Mouse (Mus musculus) heart, postnatal 10 days (tissue): Measurements from ENCODE around the gene Ugdh. TPM values are rescaled to one million over a fixed set of nuclear protein-coding genes. Genes with fewer than 3 reads are reported as not detected.

Experiments used
- DNase-seq, 2 experiments: peaks; one replicate each; pipeline ENCODE4 v3.0.0; 2021
- intact Hi-C: fragments of 180-260 bp; cut with DNase I; formaldehyde crosslinking; loops from one replicate; pipeline ENCODE4 v1.15.1; 2025
- total RNA-seq, 2 experiments: library from RNA; stranded (reverse); gene quantifications; 2 replicates each; pipeline ENCODE4 v1.2.3; 2021

Gene Ugdh
- total RNA-seq, 2 experiments from 2014 or later = 31.5 to 32.1 TPM

GRCm38 (mm10) chr5:65434471-65435362 lies 1.0 kb downstream of the Ugdh start:
- DNase-seq = peak; percentile 10 to 26
- intact Hi-C loops = no loop called here

GRCm38 (mm10) chr5:65429441-65429840 lies 6.3 kb downstream of the Ugdh start:
- intact Hi-C loops = no loop called here
- DNase-seq = no peak

GRCm38 (mm10) chr5:65428321-65428720 lies 7.4 kb downstream of the Ugdh start:
- intact Hi-C loops = no loop called here
- DNase-seq = no peak

GRCm38 (mm10) chr5:65425251-65425650 lies 10.5 kb downstream of the Ugdh start:
- intact Hi-C loops = no loop called here
- no peak for DNase-seq

GRCm38 (mm10) chr5:65424215-65424614 lies 11.5 kb downstream of the Ugdh start:
- intact Hi-C loops = no loop called here
- DNase-seq = no peak

- intact Hi-C loops = no loop called here
- no peak for DNase-seq
Measured at GRCm38 (mm10) chr5:65422803-65423202, 12.9 kb downstream of the Ugdh start.

GRCm38 (mm10) chr5:65420822-65421221 lies 14.9 kb downstream of the Ugdh start:
- intact Hi-C loops = no loop called here
- DNase-seq = no peak

GRCm38 (mm10) chr5:65419136-65419535 lies 16.6 kb downstream of the Ugdh start:
- no peak for DNase-seq
- intact Hi-C loops = no loop called here

GRCm38 (mm10) chr5:65415653-65416458 lies 19.9 kb downstream of the Ugdh start:
- DNase-seq = peak; percentile 46 to 48
- intact Hi-C loops = no loop called here

GRCm38 (mm10) chr5:65407989-65408388 lies 27.8 kb downstream of the Ugdh start:
- no peak for DNase-seq
- intact Hi-C loops = no loop called here

- DNase-seq = peak; percentile 88 to 91
- intact Hi-C loops = loop anchor here (1.0 to 5.0 kb wide), 2 partner anchors 136 to 295 kb away; partner anchors contain the start of genes Smim14 and Ube2k
Measured at GRCm38 (mm10) chr5:65401251-65401994, 34.3 kb downstream of the Ugdh start.

- no peak for DNase-seq
- intact Hi-C loops = no loop called here
Measured at GRCm38 (mm10) chr5:65394425-65394824, 41.3 kb downstream of the Ugdh start.

- no peak for DNase-seq
- intact Hi-C loops = loop anchor here (2.0 kb wide), 1 partner anchor 55 kb away; no protein-coding TSS in a partner anchor
Measured at GRCm38 (mm10) chr5:65391753-65392152, 44.0 kb downstream of the Ugdh start.

GRCm38 (mm10) chr5:65390648-65391644 lies 44.8 kb downstream of the Ugdh start, which contains the start of the genes Rpl9 and Lias:
Gene Rpl9 (minus strand): TSS chr5:65391444.
Gene Lias (plus strand): TSS chr5:65391497.
- intact Hi-C loops = loop anchor here (2.0 kb wide), 1 partner anchor 54 kb away; no protein-coding TSS in a partner anchor
- DNase-seq = peak; percentile 99 to 100

GRCm38 (mm10) chr5:65387008-65387867 lies 48.5 kb downstream of the Ugdh start:
- no peak for DNase-seq
- intact Hi-C loops = loop anchor here (10.0 kb wide), 1 partner anchor 382 kb away; no protein-coding TSS in a partner anchor

- DNase-seq = no peak
- intact Hi-C loops = loop anchor here (10.0 kb wide), 1 partner anchor 381 kb away; no protein-coding TSS in a partner anchor
Measured at GRCm38 (mm10) chr5:65385704-65386103, 50.0 kb downstream of the Ugdh start.

GRCm38 (mm10) chr5:65374746-65375145 lies 61.0 kb downstream of the Ugdh start:
- intact Hi-C loops = no loop called here
- DNase-seq = no peak

- DNase-seq = no peak
- intact Hi-C loops = no loop called here
Measured at GRCm38 (mm10) chr5:65371551-65371950, 64.2 kb downstream of the Ugdh start.
